ENCODE assay signal across 8 mouse cellular contexts in genomic region chr1:73618551-73619170, GRCm38 (mm10).
DNase-seq lines count a peak whose midpoint lies in the region; ATAC-seq lines count a peak whose summit lies in the region.

No protein-coding gene starts in this region.

- H3K4me1 ChIP-seq in heart, embryonic 11.5 days (ENCODE audit: control insufficient read depth, insufficient read depth, low read length) = no peaks in the 10 kb centered on the region
- H3K4me1 ChIP-seq in kidney, embryonic 14.5 days (ENCODE audit: control insufficient read depth, insufficient read depth, low read length) = no peaks in the 10 kb centered on the region

- no peaks in the 10 kb centered on the region for H3K27me3 ChIP-seq in heart, embryonic 11.5 days (ENCODE audit: control insufficient read depth, insufficient read depth, low read length)
- no peaks in the 10 kb centered on the region for H3K27me3 ChIP-seq in kidney, embryonic 14.5 days (ENCODE audit: control insufficient read depth, insufficient read depth, low read length)

- ATAC-seq in heart, embryonic 11.5 days (replicated peaks; ENCODE audit: insufficient number of reproducible peaks, low FRiP score, low TSS enrichment) = no peak
- ATAC-seq in kidney, embryonic 14.5 days (ENCODE audit: low FRiP score, low TSS enrichment) = peak; percentile 71; the same call in 1 of the 2 replicates

- H3K4me3 ChIP-seq in heart, embryonic 11.5 days (ENCODE audit: low read depth, low read length) = no peak overlapping the region
- H3K4me3 ChIP-seq in kidney, embryonic 14.5 days (ENCODE audit: low read length) = no peak overlapping the region

- no peak overlapping the region for H3K9ac ChIP-seq in heart, embryonic 11.5 days (ENCODE audit: low read depth, low read length)
- H3K9ac ChIP-seq in kidney, embryonic 14.5 days (ENCODE audit: low read depth, low read length) = no peak overlapping the region

- H3K27ac ChIP-seq in heart, embryonic 11.5 days (ENCODE audit: low read depth, low read length) = no peak overlapping the region
- no peak overlapping the region for H3K27ac ChIP-seq in kidney, embryonic 14.5 days (ENCODE audit: low read depth, low read length)

- H3K9me3 ChIP-seq in heart, embryonic 11.5 days (replicated peaks; ENCODE audit: control insufficient read depth, low read length) = no peaks in the 10 kb centered on the region
- no peaks in the 10 kb centered on the region for H3K9me3 ChIP-seq in kidney, embryonic 14.5 days (ENCODE audit: control insufficient read depth, low read length)

- WGBS in heart, embryonic 11.5 days (ENCODE audit: insufficient replicate concordance) = 43% methylated on average over 4 of the region's 4 CpGs
- 45% methylated on average over 4 of the region's 4 CpGs for WGBS in kidney, embryonic 14.5 days

- no peak overlapping the region for H3K4me2 ChIP-seq in heart, embryonic 11.5 days
- no peak overlapping the region for H3K4me2 ChIP-seq in kidney, embryonic 14.5 days (replicated peaks; ENCODE audit: low read depth, low read length)

- no peaks in the 10 kb centered on the region; the same call in 1 of the 2 replicates for H3K36me3 ChIP-seq in heart, embryonic 11.5 days (ENCODE audit: control insufficient read depth, insufficient read depth, low read length)
- no peaks in the 10 kb centered on the region for H3K36me3 ChIP-seq in kidney, embryonic 14.5 days (ENCODE audit: control insufficient read depth, insufficient read depth, low read length)

- peak; percentile 53 for DNase-seq in heart, adult 8-10 months (ENCODE audit: low spot score)
- peak; percentile 67 for DNase-seq in adrenal gland, postnatal 14 days
- DNase-seq in fibroblast of lung, adult 2 months (ENCODE audit: low read depth) = peak; percentile 34
- peak; percentile 46 for DNase-seq in lung, postnatal 14 days
- peak; percentile 11 for DNase-seq in skeletal muscle tissue, adult 2 months (ENCODE audit: low read depth, low spot score)
- no peak for DNase-seq in B cell, adult 2 months

Comparison
In these comparisons a context has a peak if more than half of its experiments do, and no peak if none do; other contexts are left out.
1. DNase-seq: peak in heart, adult 8-10 months (single experiment), adrenal gland, postnatal 14 days (single experiment), fibroblast of lung, adult 2 months (single experiment), lung, postnatal 14 days (single experiment) and skeletal muscle tissue, adult 2 months (single experiment); none in B cell, adult 2 months (0 of 2).